Mouse (Mus musculus) T-cell, adult 2 months (primary cell): ENCODE results near the gene Kcnk6.
"Not testable (repeated sequence)": the region's sequence is repeated elsewhere in the genome, so short reads cannot be mapped to it uniquely, and the experiment has no call there.

Experiments
- DNase-seq: peaks from one replicate; pipeline ENCODE4 v3.0.0; 2022; ENCODE audit warnings: low spot score

Kcnk6 gene

GRCm38 (mm10) chr7:29202577-29202976 lies 29.7 kb downstream of the Kcnk6 start:
- DNase-seq = no peak

- DNase-seq = not testable (repeated sequence)
These were observed 38.1 kb downstream of the Kcnk6 start for GRCm38 (mm10) chr7:29194230-29194629.

GRCm38 (mm10) chr7:29181323-29181722 lies 51.0 kb downstream of the Kcnk6 start:
- not testable (repeated sequence) for DNase-seq

- no peak for DNase-seq
These were observed 51.5 kb downstream of the Kcnk6 start for GRCm38 (mm10) chr7:29180854-29181236.

- DNase-seq = peak; percentile 98
These were observed 52.0 kb downstream of the Kcnk6 start, which contains the start of gene Psmd8 for GRCm38 (mm10) chr7:29180077-29180853. Gene Psmd8 (minus strand): TSS chr7:29180701.

GRCm38 (mm10) chr7:29179323-29179722 lies 53.0 kb downstream of the Kcnk6 start:
- peak; percentile 41 for DNase-seq

GRCm38 (mm10) chr7:29178106-29178505 lies 54.2 kb downstream of the Kcnk6 start:
- DNase-seq = no peak

- no peak for DNase-seq
These were observed 59.8 kb downstream of the Kcnk6 start for GRCm38 (mm10) chr7:29172390-29173016.
